Mouse (Mus musculus) embryonic facial prominence, embryonic 10.5 days (tissue): ENCODE data around the gene Lrp4. TPM values are rescaled to one million over a fixed set of nuclear protein-coding genes. Genes with fewer than 3 reads are reported as not detected.
A peak's percentile ranks its signal among the peaks of the same experiment; 100 is the strongest.

Experiments used
- DNase-seq: peaks from one replicate; pipeline ENCODE4 v3.0.0-alpha.2; 2017; ENCODE audit warnings: low spot score
- H3K27ac ChIP-seq: fragments of 300-500 bp; sonication (generic); replicated peaks from 2 replicates; pipeline ENCODE4 v1.5.1; 2016; ENCODE audit warnings: mild to moderate bottlenecking
- H3K27me3 ChIP-seq: fragments of 300-500 bp; sonication (generic); replicated peaks from 2 replicates; pipeline ENCODE4 v1.6.1; 2016; ENCODE audit warnings: low read depth, mild to moderate bottlenecking; ENCODE audit not compliant: poor library complexity, severe bottlenecking
- H3K36me3 ChIP-seq: fragments of 300-500 bp; sonication (generic); replicated peaks from 2 replicates; pipeline ENCODE4 v1.6.1; 2016; ENCODE audit warnings: mild to moderate bottlenecking, moderate library complexity
- H3K4me1 ChIP-seq: fragments of 300-500 bp; sonication (generic); 2 replicates; pipeline ENCODE4 v1.6.1; 2016
- H3K4me3 ChIP-seq: fragments of 300-500 bp; sonication (generic); 2 replicates; pipeline ENCODE4 v1.5.1; 2016; ENCODE audit warnings: mild to moderate bottlenecking, moderate library complexity
- H3K9me3 ChIP-seq: fragments of 300-500 bp; sonication (generic); 2 replicates; pipeline ENCODE4 v1.6.1; 2016; ENCODE audit warnings: mild to moderate bottlenecking
- WGBS: fragments of 180-500 bp; shearing (Covaris S2); methylation state at CpG from one replicate; pipeline ENCODE4 v1.1.7; 2016; 5-methylcytosine and 5-hydroxymethylcytosine counted together
- polyA plus RNA-seq: library from polyadenylated mRNA; unstranded; fragments of >200 nt; fragmentation: Nextera tagmentation; extraction: Ambion mirVana; gene quantifications from 2 replicates; pipeline ENCODE4 v1.2.1, GENCODE M21; 2016

Lrp4 gene
- polyA plus RNA-seq, 1 experiment from 2014 or later = 8.4 TPM

- no peaks in the 10 kb centered on the region for H3K9me3 ChIP-seq
- no peak overlapping the region for H3K27ac ChIP-seq
- 85% methylated on average over 8 of the region's 8 CpGs for WGBS
- peaks cover 99% of the 10 kb centered on the region for H3K36me3 ChIP-seq
- H3K4me1 ChIP-seq = no peaks in the 10 kb centered on the region
- no peak overlapping the region for H3K4me3 ChIP-seq
- no peak for DNase-seq
- H3K27me3 ChIP-seq = no peaks in the 10 kb centered on the region
These were observed 40.9 kb downstream of the Lrp4 start for GRCm38 (mm10) chr2:91498093-91498719.

GRCm38 (mm10) chr2:91508076-91508475 lies 50.8 kb downstream of the Lrp4 start:
- H3K9me3 ChIP-seq = no peaks in the 10 kb centered on the region
- H3K4me3 ChIP-seq = no peak overlapping the region
- H3K36me3 ChIP-seq = peaks cover 92% of the 10 kb centered on the region
- no peak for DNase-seq
- no peak overlapping the region for H3K27ac ChIP-seq
- no peaks in the 10 kb centered on the region for H3K4me1 ChIP-seq
- 91% methylated on average over 8 of the region's 8 CpGs for WGBS
- H3K27me3 ChIP-seq = no peaks in the 10 kb centered on the region

- DNase-seq = no peak
- Histone ChIP-seq H3K4me3 (no peak overlapping the region), H3K27me3 (no peaks in the 10 kb centered on the region), H3K27ac (no peak overlapping the region), H3K36me3 (peaks cover 20% of the 10 kb centered on the region), H3K9me3 (no peaks in the 10 kb centered on the region), H3K4me1 (peaks cover 6% of the 10 kb centered on the region)
- WGBS = 14% methylated on average over 2 of the region's 2 CpGs
These were observed 59.9 kb downstream of the Lrp4 start for GRCm38 (mm10) chr2:91517186-91517585.

- 1% methylated on average over 64 of the region's 64 CpGs for WGBS
- DNase-seq = peak; percentile 96
- Histone ChIP-seq H3K4me3 (peak within 1 kb of the TSS; percentile 92), H3K27ac (peak within 1 kb of the TSS; percentile 100), H3K36me3 (peaks cover 36% of the 10 kb centered on the region), H3K9me3 (peaks cover 2% of the 10 kb centered on the region; the same call in 1 of the 2 replicates), H3K4me1 (peaks cover 5% of the 10 kb centered on the region), H3K27me3 (no peaks in the 10 kb centered on the region)
These were observed 69.2 kb downstream of the Lrp4 start, which contains the start of gene Ckap5 for GRCm38 (mm10) chr2:91526294-91527146. Gene Ckap5 (plus strand): TSS chr2:91526762.

GRCm38 (mm10) chr2:91527147-91527486 lies 69.8 kb downstream of the Lrp4 start:
- Histone ChIP-seq H3K27me3 (no peaks in the 10 kb centered on the region), H3K4me1 (peaks cover 5% of the 10 kb centered on the region), H3K36me3 (peaks cover 42% of the 10 kb centered on the region), H3K27ac (peak overlapping the region; percentile 100), H3K4me3 (peak overlapping the region; percentile 92), H3K9me3 (peaks cover 2% of the 10 kb centered on the region; the same call in 1 of the 2 replicates)
- under 1% methylated on average over 15 of the region's 15 CpGs for WGBS
- no peak for DNase-seq

- Histone ChIP-seq H3K36me3 (peaks cover 14% of the 10 kb centered on the region), H3K27ac (no peak overlapping the region), H3K27me3 (no peaks in the 10 kb centered on the region), H3K4me1 (peaks cover 16% of the 10 kb centered on the region), H3K9me3 (no peaks in the 10 kb centered on the region), H3K4me3 (peak overlapping the region; percentile 42)
- WGBS = 3% methylated on average over 17 of the region's 17 CpGs
- DNase-seq = peak; percentile 81
These were observed 80.4 kb downstream of the Lrp4 start for GRCm38 (mm10) chr2:91537588-91538205.

Other genes starting within 250 kb of the Lrp4 start
- 9.3 and 9.9 TPM in 2 replicates for gene Ddb2, start 220.5 kb upstream of the Lrp4 start, polyA plus RNA-seq
- gene Pacsin3, start 201.6 kb upstream of the Lrp4 start, polyA plus RNA-seq = 33.4 and 33.6 TPM in 2 replicates
- gene Arfgap2, start 192.5 kb upstream of the Lrp4 start, polyA plus RNA-seq = 101 and 102 TPM in 2 replicates
- gene 1110051M20Rik, start 12.8 kb upstream of the Lrp4 start, polyA plus RNA-seq = 75.3 and 76.9 TPM in 2 replicates
- gene Ckap5, start 69.3 kb downstream of the Lrp4 start, polyA plus RNA-seq = 137 and 141 TPM in 2 replicates
- 0.09 and 0.15 TPM in 2 replicates for gene F2, start 178.9 kb downstream of the Lrp4 start, polyA plus RNA-seq
- 11.0 and 11.5 TPM in 2 replicates for gene Zfp408, start 192.3 kb downstream of the Lrp4 start, polyA plus RNA-seq
- gene Arhgap1, start 192.3 kb downstream of the Lrp4 start, polyA plus RNA-seq = 76.0 and 80.5 TPM in 2 replicates